Mouse (Mus musculus) stomach, postnatal 0 days (tissue): ENCODE data around the gene Chst4. TPM values are rescaled to one million over a fixed set of nuclear protein-coding genes. Genes with fewer than 3 reads are reported as not detected.

Source experiments
- ATAC-seq: fragments of 200-750 bp; cut with Nextera tagmentation; 2 replicates; pipeline ENCODE4 v1.8.0; 2017; ENCODE audit not compliant: low FRiP score, low TSS enrichment
- DNase-seq: peaks from one replicate; pipeline ENCODE4 v3.0.0-alpha.2; 2016; ENCODE audit warnings: low spot score
- H3K27ac ChIP-seq: fragments of 300-500 bp; sonication (generic); replicated peaks from 2 replicates; pipeline ENCODE4 v1.5.1; 2014; ENCODE audit warnings: mild to moderate bottlenecking, control low read depth
- H3K27me3 ChIP-seq: fragments of 300-500 bp; sonication (generic); 2 replicates; pipeline ENCODE4 v1.6.1; 2014; ENCODE audit warnings: low read length; ENCODE audit not compliant: control insufficient read depth, insufficient read depth
- H3K36me3 ChIP-seq: fragments of 300-500 bp; sonication (generic); 2 replicates; pipeline ENCODE4 v1.6.1; 2014; ENCODE audit warnings: low read length, mixed read lengths; ENCODE audit not compliant: control insufficient read depth, insufficient read depth
- H3K4me1 ChIP-seq: fragments of 300-500 bp; sonication (generic); replicated peaks from 2 replicates; pipeline ENCODE4 v1.6.1; 2014; ENCODE audit warnings: antibody characterized with exemption; ENCODE audit not compliant: control insufficient read depth, insufficient read depth
- H3K4me2 ChIP-seq: fragments of 300-500 bp; sonication (generic); replicated peaks from 2 replicates; pipeline ENCODE4 v1.6.1; 2014; ENCODE audit warnings: low read depth, mild to moderate bottlenecking, control low read depth, moderate library complexity
- H3K4me3 ChIP-seq: fragments of 300-500 bp; sonication (generic); 2 replicates; pipeline ENCODE4 v1.5.1; 2014; ENCODE audit warnings: low read depth, low read length, control low read depth
- H3K9ac ChIP-seq: fragments of 300-500 bp; sonication (generic); 2 replicates; pipeline ENCODE4 v1.6.1; 2014; ENCODE audit warnings: mild to moderate bottlenecking, low read length, control low read depth, mixed read lengths
- H3K9me3 ChIP-seq: fragments of 300-500 bp; sonication (generic); 2 replicates; pipeline ENCODE4 v1.6.1; 2016; ENCODE audit warnings: low read length; ENCODE audit not compliant: control insufficient read depth
- CTCF ChIP-seq: IDR thresholded peaks from 2 replicates; pipeline ENCODE4 v1.5.1; 2016; ENCODE audit warnings: antibody characterized with exemption, low read depth, mild to moderate bottlenecking, moderate library complexity
- EP300 ChIP-seq: optimal IDR thresholded peaks from 2 replicates; pipeline ENCODE3; 2016; ENCODE audit warnings: antibody characterized with exemption
- WGBS: fragments of 180-500 bp; shearing (Covaris S2); extraction: QIAGEN DNeasy Blood & Tissue Kit; methylation state at CpG from one replicate; pipeline ENCODE4 v1.1.7; 2014; 5-methylcytosine and 5-hydroxymethylcytosine counted together
- polyA plus RNA-seq: library from polyadenylated mRNA; unstranded; fragments of >200 nt; fragmentation: Nextera tagmentation; extraction: Ambion mirVana; gene quantifications from 2 replicates; pipeline ENCODE4 v1.2.1, GENCODE M21; 2015

Gene Chst4
- polyA plus RNA-seq, result 1.2 and 1.5 TPM in 2 replicates

- Histone ChIP-seq H3K27me3 (no peaks in the 10 kb centered on the region), H3K4me2 (no peak within 1 kb of the TSS), H3K9ac (no peak within 1 kb of the TSS), H3K4me3 (no peak within 1 kb of the TSS), H3K9me3 (no peaks in the 10 kb centered on the region), H3K4me1 (no peaks in the 10 kb centered on the region), H3K36me3 (no peaks in the 10 kb centered on the region), H3K27ac (no peak within 1 kb of the TSS)
- WGBS, result 59% methylated on average over 5 of the region's 5 CpGs
- no peak for DNase-seq
- ATAC-seq, result peak; percentile 47; the same call in 1 of the 2 replicates
- TF ChIP-seq EP300, result no peak
Observed at GRCm38 (mm10) chr8:110039659-110040058, at the start of gene Chst4. Gene Chst4, minus strand, starts transcription at chr8:110039740.

DNA sequence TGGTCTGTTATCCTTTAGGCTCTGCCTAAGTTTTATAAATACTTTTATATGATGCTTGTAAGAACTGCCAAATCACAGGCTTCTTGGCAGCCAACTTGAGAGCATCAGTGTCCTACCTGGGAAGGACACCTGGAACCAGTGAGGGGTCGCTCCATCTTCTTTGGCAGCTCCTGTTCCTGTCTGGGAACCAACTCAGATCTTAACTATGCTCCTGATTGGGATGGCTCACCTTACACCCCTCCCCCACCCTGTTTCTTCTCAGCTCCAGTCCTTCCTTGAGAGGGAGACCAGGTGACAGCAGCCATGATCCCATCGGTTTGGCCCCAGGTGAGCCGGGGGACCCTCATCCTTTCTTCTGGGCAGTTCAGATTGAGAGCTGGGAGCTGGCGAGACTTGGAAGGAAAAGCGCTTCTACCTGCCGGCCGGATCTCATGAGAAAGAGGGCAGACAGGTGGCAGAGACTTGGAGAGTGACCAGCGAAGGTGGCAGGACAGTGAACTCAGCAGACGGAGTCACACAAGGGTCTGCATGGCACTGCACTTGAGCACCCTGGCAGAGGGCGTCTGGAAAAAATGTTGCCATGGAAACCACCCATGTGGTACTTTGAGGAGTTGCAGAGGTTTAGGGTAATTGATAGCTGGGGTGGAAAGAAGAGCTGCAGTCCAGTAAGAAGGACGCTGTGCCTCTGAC lies 43.0 kb upstream of the Chst4 start:
- H3K27me3 ChIP-seq, result no peaks in the 10 kb centered on the region
- no peaks in the 10 kb centered on the region for H3K9me3 ChIP-seq
- TF ChIP-seq CTCF (no peak), EP300 (no peak)
- H3K4me3 ChIP-seq, result no peak overlapping the region
- no peak for ATAC-seq
- no peaks in the 10 kb centered on the region for H3K4me1 ChIP-seq
- no peak overlapping the region for H3K4me2 ChIP-seq
- DNase-seq, result no peak
- H3K27ac ChIP-seq, result no peak overlapping the region
- H3K36me3 ChIP-seq, result no peaks in the 10 kb centered on the region; the same call in 1 of the 2 replicates
- no peak overlapping the region for H3K9ac ChIP-seq
- WGBS, result 81% methylated on average over 11 of the region's 11 CpGs

- Histone ChIP-seq H3K9me3 (no peaks in the 10 kb centered on the region), H3K9ac (peak within 1 kb of the TSS; percentile 68), H3K27ac (no peak within 1 kb of the TSS), H3K4me1 (no peaks in the 10 kb centered on the region), H3K4me2 (peak within 1 kb of the TSS; percentile 79), H3K27me3 (no peaks in the 10 kb centered on the region), H3K36me3 (no peaks in the 10 kb centered on the region; the same call in 1 of the 2 replicates), H3K4me3 (peak within 1 kb of the TSS; percentile 52)
- peak; percentile 81 for DNase-seq
- no peak for TF ChIP-seq CTCF
- WGBS, result 6% methylated on average over 54 of the region's 54 CpGs
- ATAC-seq, result peak; percentile 93
Observed at GRCm38 (mm10) chr8:110079282-110080221, 40.0 kb upstream of the Chst4 start, which contains the start of gene Zfp612. Gene Zfp612, plus strand, starts transcription at chr8:110079746.

DNA sequence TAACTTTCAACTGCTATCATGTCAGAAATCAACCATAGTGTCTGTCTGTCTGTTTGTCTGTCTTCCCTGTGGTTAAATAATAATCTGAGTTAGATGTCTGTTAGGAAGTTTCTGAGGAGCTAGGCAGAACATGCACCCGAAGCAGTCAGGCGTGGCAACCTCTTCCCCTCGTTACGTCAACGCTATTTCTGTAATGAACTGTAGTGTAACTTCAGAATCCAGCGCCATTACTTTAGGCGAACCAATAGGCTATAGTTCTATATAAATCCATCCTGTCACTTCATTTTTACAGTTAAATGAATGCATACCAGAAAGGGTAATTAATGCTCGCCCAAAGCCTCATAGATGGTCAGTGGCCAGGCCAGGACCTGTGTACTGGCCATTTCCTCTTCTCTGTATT lies 35.0 kb upstream of the Chst4 start:
- Histone ChIP-seq H3K27me3 (no peaks in the 10 kb centered on the region), H3K36me3 (no peaks in the 10 kb centered on the region), H3K4me3 (no peak overlapping the region), H3K27ac (no peak overlapping the region), H3K9ac (no peak overlapping the region), H3K4me1 (no peaks in the 10 kb centered on the region), H3K9me3 (no peaks in the 10 kb centered on the region), H3K4me2 (no peak overlapping the region)
- 77% methylated on average over 8 of the region's 8 CpGs for WGBS
- DNase-seq (no peak), ATAC-seq (no peak)
- TF ChIP-seq CTCF (no peak), EP300 (no peak)

- no peak overlapping the region for H3K9ac ChIP-seq
- ATAC-seq (peak; percentile 84), DNase-seq (peak; percentile 73)
- H3K27me3 ChIP-seq, result no peaks in the 10 kb centered on the region
- no peak overlapping the region for H3K27ac ChIP-seq
- no peaks in the 10 kb centered on the region for H3K9me3 ChIP-seq
- TF ChIP-seq EP300 (no peak), CTCF (peak; percentile 98)
- H3K4me1 ChIP-seq, result no peaks in the 10 kb centered on the region
- WGBS, result 13% methylated on average over 9 of the region's 9 CpGs
- H3K4me2 ChIP-seq, result no peak overlapping the region
- H3K4me3 ChIP-seq, result no peak overlapping the region
- no peaks in the 10 kb centered on the region for H3K36me3 ChIP-seq
Observed at GRCm38 (mm10) chr8:110071600-110071999, 32.1 kb upstream of the Chst4 start.

DNA sequence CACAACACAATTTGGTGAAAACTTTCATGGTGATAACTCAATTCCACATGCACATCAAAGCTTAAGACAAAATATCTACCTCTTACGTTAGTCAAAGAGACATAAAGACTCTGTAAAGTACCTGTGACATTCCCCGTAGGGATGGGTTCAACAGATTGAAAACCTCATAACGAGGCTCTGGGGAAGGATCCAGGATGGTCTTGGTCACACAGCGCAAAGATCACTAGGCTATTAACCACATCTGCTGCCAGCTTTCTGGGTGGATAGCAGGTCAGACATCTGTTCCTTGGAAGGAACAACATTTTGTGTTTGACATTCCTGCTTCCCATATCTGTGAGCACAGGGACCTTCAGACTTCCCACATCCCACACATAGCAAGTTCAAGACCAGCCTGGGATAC lies 30.2 kb upstream of the Chst4 start:
- TF ChIP-seq EP300 (no peak), CTCF (no peak)
- 82% methylated on average over 4 of the region's 4 CpGs for WGBS
- H3K36me3 ChIP-seq, result no peaks in the 10 kb centered on the region
- H3K9me3 ChIP-seq, result no peaks in the 10 kb centered on the region
- H3K27me3 ChIP-seq, result no peaks in the 10 kb centered on the region
- H3K4me1 ChIP-seq, result no peaks in the 10 kb centered on the region
- ATAC-seq (no peak), DNase-seq (no peak)
- H3K4me3 ChIP-seq, result no peak overlapping the region
- no peak overlapping the region for H3K27ac ChIP-seq
- no peak overlapping the region for H3K4me2 ChIP-seq
- H3K9ac ChIP-seq, result no peak overlapping the region
